Mouse (Mus musculus) megakaryocyte-erythroid progenitor cell, adult 5-6 weeks (primary cell): Measurements from ENCODE around the gene Cd63. TPM values are rescaled to one million over a fixed set of nuclear protein-coding genes. Genes with fewer than 3 reads are reported as not detected.

Source experiments
- ATAC-seq: replicated peaks from 2 replicates; pipeline ENCODE4 v1.8.0; 2016; ENCODE audit warnings: mild to moderate bottlenecking, inconsistent platforms; ENCODE audit not compliant: severe bottlenecking, poor library complexity, low FRiP score, low TSS enrichment
- total RNA-seq, 2 experiments: library from RNA; stranded (forward) in 1 of 2; stranded (reverse) in 1 of 2; fragments of 200-1000, 215-1000 nt in 1 of 2; fragments of >200 nt in 1 of 2; fragmentation: Nextera tagmentation in 1 of 2; gene quantifications; 2 replicates each; pipeline ENCODE4 v1.2.3; 2014 to 2017

Gene Cd63
- total RNA-seq, 2 experiments from 2014 or later: 6.8 to 18.0 TPM

GRCm38 (mm10) chr10:128950208-128950887 lies 49.6 kb downstream of the Cd63 start:
- ATAC-seq: no peak

DNA sequence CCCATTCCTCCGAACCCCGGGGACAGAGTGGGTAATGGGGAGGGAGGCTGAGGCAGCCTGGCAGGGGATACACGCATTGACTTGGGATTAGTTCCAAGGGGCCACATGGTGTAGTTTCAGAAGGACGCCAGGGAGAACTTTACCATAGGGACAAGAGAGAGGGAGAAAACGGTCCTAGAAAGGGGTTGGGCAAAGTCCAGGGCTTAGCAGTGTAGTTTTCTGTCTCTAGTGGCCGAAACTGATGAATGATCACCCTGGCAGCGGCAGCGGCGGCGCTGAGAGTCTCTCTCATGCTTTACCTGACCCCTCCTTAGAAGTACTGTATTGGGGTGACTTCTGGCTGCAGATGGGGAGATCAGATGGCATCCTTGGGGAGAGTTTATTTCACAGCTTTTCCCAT lies 57.6 kb downstream of the Cd63 start:
- no peak for ATAC-seq

DNA sequence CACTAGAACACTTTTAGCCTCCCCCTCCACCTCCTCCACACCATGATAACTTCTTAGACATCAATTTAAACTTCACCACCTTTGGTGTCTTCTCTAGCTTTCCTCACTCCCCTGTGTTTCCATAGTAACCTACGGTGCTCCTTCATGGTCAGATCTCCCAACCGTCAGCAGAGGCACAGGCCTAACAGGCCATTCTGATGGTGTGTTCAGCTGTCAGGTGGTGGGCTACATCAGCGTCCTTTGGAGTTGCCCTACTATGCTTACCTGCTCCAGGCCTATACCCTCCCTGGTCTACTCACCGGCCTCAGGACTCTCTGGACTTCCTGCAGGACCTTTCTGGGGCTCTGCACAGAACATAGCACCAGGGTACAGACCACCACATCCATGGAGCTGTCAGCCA lies 59.4 kb downstream of the Cd63 start:
- ATAC-seq: no peak

DNA sequence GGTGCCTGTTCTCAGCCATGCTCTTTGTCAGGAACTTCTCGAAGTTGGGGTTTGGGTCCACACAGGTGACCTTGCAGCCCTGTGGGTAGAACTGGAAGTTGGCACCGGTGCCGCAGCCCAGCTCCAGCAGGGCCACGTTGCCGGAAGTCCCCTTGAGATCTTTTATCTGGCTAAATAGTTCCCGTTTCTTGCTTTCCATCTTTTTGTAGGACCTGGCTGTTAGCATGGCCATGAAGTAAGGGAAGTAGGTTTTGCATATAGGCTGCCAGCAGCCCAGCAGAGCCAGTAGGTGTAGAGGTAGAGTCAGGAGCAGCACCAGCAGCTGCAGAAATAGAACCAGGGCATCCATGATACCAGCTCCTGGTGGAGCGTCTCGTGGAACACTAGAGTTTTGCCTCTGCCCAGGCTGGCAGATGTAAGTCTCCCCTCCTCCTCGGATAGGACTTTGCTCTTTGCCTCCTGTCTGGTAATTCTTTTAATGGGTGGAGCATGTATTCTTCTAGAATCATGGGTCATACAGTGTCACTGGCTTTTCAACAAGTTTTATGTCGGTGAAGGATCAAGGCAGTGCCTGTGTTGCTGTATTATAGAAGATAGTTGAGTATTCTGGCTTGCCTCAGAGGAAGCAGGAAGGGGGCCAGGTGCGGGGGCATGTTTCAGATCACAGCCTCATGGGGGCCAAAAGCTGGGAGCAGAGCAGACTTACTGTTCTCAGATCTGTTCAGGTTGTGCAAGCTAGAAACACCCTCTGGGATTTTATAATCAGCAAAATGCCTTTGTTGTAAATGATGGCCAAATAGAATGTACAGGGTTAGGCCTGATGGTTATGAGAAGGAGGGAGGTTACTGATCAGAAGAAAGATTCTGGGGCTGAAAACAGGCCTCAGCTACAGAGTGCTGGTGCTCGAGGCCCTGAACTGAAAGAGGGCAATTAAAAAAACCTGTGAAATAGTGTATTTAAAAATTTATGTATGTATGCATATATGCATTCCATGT lies 60.1 kb downstream of the Cd63 start, which contains the start of gene Mettl7b:
Gene Mettl7b, minus strand, starts transcription at position 399 of the 995 bp plus-strand sequence.
- ATAC-seq: no peak

Other genes starting within 250 kb of the Cd63 start
- gene Suox, start 226.9 kb upstream of the Cd63 start, total RNA-seq (2014; fragmentation: Nextera tagmentation): 7.0 and 7.8 TPM in 2 replicates
- gene Suox, start 226.9 kb upstream of the Cd63 start, total RNA-seq (2017): 4.6 and 5.1 TPM in 2 replicates
- gene Rab5b, start 204.7 kb upstream of the Cd63 start, total RNA-seq (2014; fragmentation: Nextera tagmentation): 16.2 and 22.1 TPM in 2 replicates
- 16.6 and 19.1 TPM in 2 replicates for gene Rab5b, start 204.7 kb upstream of the Cd63 start, total RNA-seq (2017)
- gene Pmel, start 196.8 kb upstream of the Cd63 start, total RNA-seq (2014; fragmentation: Nextera tagmentation): not detected in 2 replicates
- not detected in 2 replicates for gene Pmel, start 196.8 kb upstream of the Cd63 start, total RNA-seq (2017)
- 68.6 and 94.9 TPM in 2 replicates for gene Cdk2, start 196.0 kb upstream of the Cd63 start, total RNA-seq (2014; fragmentation: Nextera tagmentation)
- 46.7 and 66.1 TPM in 2 replicates for gene Cdk2, start 196.0 kb upstream of the Cd63 start, total RNA-seq (2017)
- 10.6 and 11.4 TPM in 2 replicates for gene Dgka, start 156.1 kb upstream of the Cd63 start, total RNA-seq (2014; fragmentation: Nextera tagmentation)
- 1.0 and 6.1 TPM in 2 replicates for gene Dgka, start 156.1 kb upstream of the Cd63 start, total RNA-seq (2017)
- 26.6 and 38.0 TPM in 2 replicates for gene Pym1, start 153.1 kb upstream of the Cd63 start, total RNA-seq (2014; fragmentation: Nextera tagmentation)
- 27.0 and 58.4 TPM in 2 replicates for gene Pym1, start 153.1 kb upstream of the Cd63 start, total RNA-seq (2017)
- not detected in 2 replicates for gene Mmp19, start 110.1 kb upstream of the Cd63 start, total RNA-seq (2014; fragmentation: Nextera tagmentation)
- gene Mmp19, start 110.1 kb upstream of the Cd63 start, total RNA-seq (2017): 0.05 and 0.23 TPM in 2 replicates
- 18.6 and 21.5 TPM in 2 replicates for gene Dnajc14, start 96.9 kb upstream of the Cd63 start, total RNA-seq (2014; fragmentation: Nextera tagmentation)
- gene Dnajc14, start 96.9 kb upstream of the Cd63 start, total RNA-seq (2017): 20.8 and 30.7 TPM in 2 replicates
- gene Tmem198b, start 96.6 kb upstream of the Cd63 start, total RNA-seq (2014; fragmentation: Nextera tagmentation): 4.6 and 6.9 TPM in 2 replicates
- 1.5 and 2.8 TPM in 2 replicates for gene Tmem198b, start 96.6 kb upstream of the Cd63 start, total RNA-seq (2017)
- gene Sarnp, start 83.7 kb upstream of the Cd63 start, total RNA-seq (2014; fragmentation: Nextera tagmentation): 166 and 201 TPM in 2 replicates
- 364 and 369 TPM in 2 replicates for gene Sarnp, start 83.7 kb upstream of the Cd63 start, total RNA-seq (2017)
- gene Ormdl2, start 79.3 kb upstream of the Cd63 start, total RNA-seq (2014; fragmentation: Nextera tagmentation): 70.3 and 79.9 TPM in 2 replicates
- 99.3 and 115 TPM in 2 replicates for gene Ormdl2, start 79.3 kb upstream of the Cd63 start, total RNA-seq (2017)
- gene Gdf11, start 9.3 kb upstream of the Cd63 start, total RNA-seq (2014; fragmentation: Nextera tagmentation): 0.35 TPM in 1 of 2 replicates, not detected in the other
- 0.69 TPM in 1 of 2 replicates, not detected in the other for gene Gdf11, start 9.3 kb upstream of the Cd63 start, total RNA-seq (2017)
- 12.8 and 19.0 TPM in 2 replicates for gene Rdh5, start 21.9 kb downstream of the Cd63 start, total RNA-seq (2014; fragmentation: Nextera tagmentation)
- gene Rdh5, start 21.9 kb downstream of the Cd63 start, total RNA-seq (2017): 1.1 and 3.0 TPM in 2 replicates
- 45.7 and 94.6 TPM in 2 replicates for gene Bloc1s1, start 23.0 kb downstream of the Cd63 start, total RNA-seq (2014; fragmentation: Nextera tagmentation)
- 73.8 and 82.2 TPM in 2 replicates for gene Bloc1s1, start 23.0 kb downstream of the Cd63 start, total RNA-seq (2017)
- not detected in 2 replicates for gene Itga7, start 32.8 kb downstream of the Cd63 start, total RNA-seq (2014; fragmentation: Nextera tagmentation)
- 0.04 and 0.19 TPM in 2 replicates for gene Itga7, start 32.8 kb downstream of the Cd63 start, total RNA-seq (2017)
- gene Mettl7b, start 60.0 kb downstream of the Cd63 start, total RNA-seq (2014; fragmentation: Nextera tagmentation): not detected in 2 replicates
- not detected in 2 replicates for gene Mettl7b, start 60.0 kb downstream of the Cd63 start, total RNA-seq (2017)
- not detected in 2 replicates for gene Olfr9, start 88.4 kb downstream of the Cd63 start, total RNA-seq (2014; fragmentation: Nextera tagmentation)
- not detected in 2 replicates for gene Olfr9, start 88.4 kb downstream of the Cd63 start, total RNA-seq (2017)
- not detected in 2 replicates for gene Olfr763, start 109.8 kb downstream of the Cd63 start, total RNA-seq (2014; fragmentation: Nextera tagmentation)
- gene Olfr763, start 109.8 kb downstream of the Cd63 start, total RNA-seq (2017): not detected in 2 replicates
- not detected in 2 replicates for gene Olfr764-ps1, start 138.9 kb downstream of the Cd63 start, total RNA-seq (2014; fragmentation: Nextera tagmentation)
- gene Olfr764-ps1, start 138.9 kb downstream of the Cd63 start, total RNA-seq (2017): not detected in 2 replicates
- gene Olfr765, start 149.0 kb downstream of the Cd63 start, total RNA-seq (2014; fragmentation: Nextera tagmentation): not detected in 2 replicates
- not detected in 2 replicates for gene Olfr765, start 149.0 kb downstream of the Cd63 start, total RNA-seq (2017)
- gene Olfr766-ps1, start 168.0 kb downstream of the Cd63 start, total RNA-seq (2014; fragmentation: Nextera tagmentation): not detected in 2 replicates
- not detected in 2 replicates for gene Olfr766-ps1, start 168.0 kb downstream of the Cd63 start, total RNA-seq (2017)
- not detected in 2 replicates for gene Olfr767, start 181.9 kb downstream of the Cd63 start, total RNA-seq (2014; fragmentation: Nextera tagmentation)
- gene Olfr767, start 181.9 kb downstream of the Cd63 start, total RNA-seq (2017): not detected in 2 replicates
- not detected in 2 replicates for gene Olfr768, start 198.4 kb downstream of the Cd63 start, total RNA-seq (2014; fragmentation: Nextera tagmentation)
- not detected in 2 replicates for gene Olfr768, start 198.4 kb downstream of the Cd63 start, total RNA-seq (2017)
- gene Olfr769, start 216.9 kb downstream of the Cd63 start, total RNA-seq (2014; fragmentation: Nextera tagmentation): not detected in 2 replicates
- not detected in 2 replicates for gene Olfr769, start 216.9 kb downstream of the Cd63 start, total RNA-seq (2017)
- gene Olfr770, start 238.0 kb downstream of the Cd63 start, total RNA-seq (2014; fragmentation: Nextera tagmentation): not detected in 2 replicates
- not detected in 2 replicates for gene Olfr770, start 238.0 kb downstream of the Cd63 start, total RNA-seq (2017)